Mouse (Mus musculus): ENCODE results near the gene Ess2. TPM values are rescaled to one million over a fixed set of nuclear protein-coding genes. Genes with fewer than 3 reads are reported as not detected.
A peak's percentile ranks its signal among the peaks of the same experiment; 100 is the strongest.

Gene Ess2
- polyA plus RNA-seq, 1 experiment from 2014 or later, result 12.5 TPM

GRCm38 (mm10) chr16:17933594-17934444 is 22.7 kb upstream of the Ess2 start:
- Histone ChIP-seq H3K36me3 (ENCODE audit: control insufficient read depth, insufficient read depth) (no peaks in the 10 kb centered on the region), H3K27ac (ENCODE audit: low read depth, low read length) (no peak overlapping the region), H3K4me2 (replicated peaks; ENCODE audit: low read depth) (no peak overlapping the region), H3K9me3 (ENCODE audit: control insufficient read depth) (no peaks in the 10 kb centered on the region), H3K9ac (ENCODE audit: low read depth, low read length) (no peak overlapping the region), H3K4me3 (ENCODE audit: low read depth, low read length) (no peak overlapping the region), H3K4me1 (replicated peaks; ENCODE audit: control insufficient read depth, insufficient read depth, low read length) (no peaks in the 10 kb centered on the region), H3K27me3 (replicated peaks; ENCODE audit: control insufficient read depth, insufficient read depth, low read length) (peaks cover 15% of the 10 kb centered on the region; the same call in 1 of the 2 replicates)
- no peak for TF ChIP-seq CTCF (IDR thresholded peaks at IDR 0.05; ENCODE audit: low read depth)
- ATAC-seq, result no peak
- 53% methylated on average over 9 of the region's 9 CpGs for WGBS

DNA sequence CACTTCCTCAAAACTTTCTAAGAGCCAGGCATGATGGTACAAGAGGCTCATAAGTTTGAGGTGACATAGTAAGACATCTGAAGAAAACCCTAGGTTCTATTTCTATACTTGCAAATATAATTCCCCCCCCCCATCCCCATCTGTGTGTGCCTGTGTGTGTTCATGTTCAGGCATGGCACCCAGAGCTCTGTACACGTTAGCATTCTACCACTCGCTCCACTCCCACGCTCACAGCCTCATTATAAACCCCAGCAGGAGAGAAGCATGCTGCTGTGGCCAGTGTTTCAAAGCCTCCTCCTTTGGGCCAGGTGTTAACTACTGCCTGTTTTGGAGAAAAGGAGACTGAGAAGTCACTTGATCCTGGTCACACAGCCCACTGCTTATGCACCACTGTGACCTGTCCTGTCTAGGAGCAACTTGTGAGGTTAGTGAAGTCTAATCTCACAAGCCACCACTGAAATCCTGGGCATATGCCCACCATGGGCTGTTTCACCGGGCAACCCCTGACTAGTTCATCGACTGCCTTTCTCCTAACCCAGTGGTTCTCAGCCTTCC is 20.8 kb upstream of the Ess2 start:
- no peaks in the 10 kb centered on the region for H3K4me1 ChIP-seq (replicated peaks; ENCODE audit: control insufficient read depth, insufficient read depth, low read length)
- no peak for ATAC-seq
- no peak overlapping the region for H3K4me3 ChIP-seq (ENCODE audit: low read depth, low read length)
- no peak overlapping the region for H3K27ac ChIP-seq (ENCODE audit: low read depth, low read length)
- TF ChIP-seq CTCF (IDR thresholded peaks at IDR 0.05; ENCODE audit: low read depth), result no peak
- H3K36me3 ChIP-seq (ENCODE audit: control insufficient read depth, insufficient read depth), result no peaks in the 10 kb centered on the region
- H3K27me3 ChIP-seq (replicated peaks; ENCODE audit: control insufficient read depth, insufficient read depth, low read length), result peaks cover 8% of the 10 kb centered on the region; the same call in 1 of the 2 replicates
- no peaks in the 10 kb centered on the region for H3K9me3 ChIP-seq (ENCODE audit: control insufficient read depth)
- WGBS, result 84% methylated on average over 5 of the region's 5 CpGs
- no peak overlapping the region for H3K9ac ChIP-seq (ENCODE audit: low read depth, low read length)
- no peak overlapping the region for H3K4me2 ChIP-seq (replicated peaks; ENCODE audit: low read depth)

- WGBS, result 90% methylated on average over 2 of the region's 2 CpGs
- no peak for ATAC-seq
- H3K9ac ChIP-seq (ENCODE audit: low read depth, low read length), result no peak overlapping the region
- H3K9me3 ChIP-seq (ENCODE audit: control insufficient read depth), result no peaks in the 10 kb centered on the region
- H3K4me1 ChIP-seq (replicated peaks; ENCODE audit: control insufficient read depth, insufficient read depth, low read length), result 0 out of 2 replicates have a peak, but pooled peaks cover 4% of the 10 kb centered on the region
- no peak overlapping the region for H3K4me3 ChIP-seq (ENCODE audit: low read depth, low read length)
- peaks cover 3% of the 10 kb centered on the region; the same call in 1 of the 2 replicates for H3K27me3 ChIP-seq (replicated peaks; ENCODE audit: control insufficient read depth, insufficient read depth, low read length)
- no peak overlapping the region for H3K27ac ChIP-seq (ENCODE audit: low read depth, low read length)
- H3K4me2 ChIP-seq (replicated peaks; ENCODE audit: low read depth), result no peak overlapping the region
- peaks cover 17% of the 10 kb centered on the region; the same call in 1 of the 2 replicates for H3K36me3 ChIP-seq (ENCODE audit: control insufficient read depth, insufficient read depth)
- no peak for TF ChIP-seq CTCF (IDR thresholded peaks at IDR 0.05; ENCODE audit: low read depth)
Observed at GRCm38 (mm10) chr16:17929631-17930030, 18.5 kb upstream of the Ess2 start.

DNA sequence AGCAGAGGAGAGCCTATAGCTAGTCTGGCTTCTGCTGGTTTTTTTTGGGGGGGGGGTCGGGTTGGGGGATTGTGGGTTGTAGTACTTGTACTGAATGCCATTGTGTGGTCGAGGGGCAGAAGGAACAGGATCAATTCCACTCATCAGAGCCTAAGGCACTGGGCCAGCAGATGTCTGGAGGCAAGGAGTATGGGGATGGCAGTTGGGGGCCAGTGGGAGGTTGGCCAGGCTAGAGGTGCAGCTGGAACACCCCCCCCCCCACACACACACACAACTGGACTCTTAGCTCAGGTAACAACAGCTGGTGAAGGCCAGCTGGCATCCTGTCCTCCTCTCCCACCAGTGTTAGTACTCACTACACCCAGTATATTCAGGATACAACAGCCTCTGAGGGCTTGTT is 18.1 kb upstream of the Ess2 start:
- Histone ChIP-seq H3K9ac (ENCODE audit: low read depth, low read length) (no peak overlapping the region), H3K36me3 (ENCODE audit: control insufficient read depth, insufficient read depth) (peaks cover 17% of the 10 kb centered on the region; the same call in 1 of the 2 replicates), H3K27me3 (replicated peaks; ENCODE audit: control insufficient read depth, insufficient read depth, low read length) (peaks cover 3% of the 10 kb centered on the region; the same call in 1 of the 2 replicates), H3K4me2 (replicated peaks; ENCODE audit: low read depth) (no peak overlapping the region), H3K4me1 (replicated peaks; ENCODE audit: control insufficient read depth, insufficient read depth, low read length) (0 out of 2 replicates have a peak, but pooled peaks cover 4% of the 10 kb centered on the region), H3K9me3 (ENCODE audit: control insufficient read depth) (no peaks in the 10 kb centered on the region), H3K27ac (ENCODE audit: low read depth, low read length) (peak overlapping the region; percentile 98; the same call in 1 of the 2 replicates), H3K4me3 (ENCODE audit: low read depth, low read length) (no peak overlapping the region)
- ATAC-seq, result no peak
- 26% methylated on average over 2 of the region's 2 CpGs for WGBS
- TF ChIP-seq CTCF (IDR thresholded peaks at IDR 0.05; ENCODE audit: low read depth), result no peak

DNA sequence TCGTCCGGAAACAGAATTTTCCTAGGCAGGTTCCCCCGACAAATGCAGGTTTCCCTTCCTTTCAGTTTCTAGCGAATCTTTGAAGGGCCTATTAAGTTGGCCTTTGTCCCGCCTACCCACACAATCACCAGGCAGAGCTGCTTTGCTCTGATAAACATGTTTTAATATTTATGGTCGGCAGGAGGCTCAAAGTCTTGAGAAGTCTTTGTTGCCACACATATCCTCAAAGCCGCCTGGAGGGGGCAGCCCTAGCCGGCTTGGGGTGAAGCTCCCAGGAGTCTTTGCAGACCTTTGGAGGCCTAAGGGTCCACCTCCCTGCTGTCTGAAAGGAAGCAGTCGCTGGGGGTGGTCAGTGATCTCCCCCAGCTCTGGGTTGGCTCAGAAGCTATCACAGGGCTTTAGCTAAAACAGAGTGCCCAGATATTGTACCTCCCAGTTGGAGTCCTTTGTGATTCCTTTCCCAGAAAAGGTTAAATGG is 17.5 kb upstream of the Ess2 start:
- H3K36me3 ChIP-seq (ENCODE audit: control insufficient read depth, insufficient read depth), result peaks cover 17% of the 10 kb centered on the region; the same call in 1 of the 2 replicates
- H3K4me1 ChIP-seq (replicated peaks; ENCODE audit: control insufficient read depth, insufficient read depth, low read length), result 0 out of 2 replicates have a peak, but pooled peaks cover 4% of the 10 kb centered on the region
- H3K4me3 ChIP-seq (ENCODE audit: low read depth, low read length), result peak overlapping the region; percentile 86
- H3K27ac ChIP-seq (ENCODE audit: low read depth, low read length), result peak overlapping the region; percentile 98
- TF ChIP-seq CTCF (IDR thresholded peaks at IDR 0.05; ENCODE audit: low read depth), result peak; percentile 83
- ATAC-seq, result peak; percentile 82
- WGBS, result under 1% methylated on average over 9 of the region's 9 CpGs
- H3K4me2 ChIP-seq (replicated peaks; ENCODE audit: low read depth), result peak overlapping the region; percentile 97
- peaks cover 3% of the 10 kb centered on the region; the same call in 1 of the 2 replicates for H3K27me3 ChIP-seq (replicated peaks; ENCODE audit: control insufficient read depth, insufficient read depth, low read length)
- peak overlapping the region; percentile 76 for H3K9ac ChIP-seq (ENCODE audit: low read depth, low read length)
- no peaks in the 10 kb centered on the region for H3K9me3 ChIP-seq (ENCODE audit: control insufficient read depth)

GRCm38 (mm10) chr16:17928087-17928580 is 17.0 kb upstream of the Ess2 start, which contains the start of gene Slc25a1:
Slc25a1 (minus strand) TSS chr16:17928219.
- Histone ChIP-seq H3K9me3 (ENCODE audit: control insufficient read depth) (no peaks in the 10 kb centered on the region), H3K4me3 (ENCODE audit: low read depth, low read length) (peak within 1 kb of the TSS; percentile 86), H3K27me3 (replicated peaks; ENCODE audit: control insufficient read depth, insufficient read depth, low read length) (peaks cover 3% of the 10 kb centered on the region; the same call in 1 of the 2 replicates), H3K4me2 (replicated peaks; ENCODE audit: low read depth) (peak within 1 kb of the TSS; percentile 97), H3K9ac (ENCODE audit: low read depth, low read length) (peak within 1 kb of the TSS; percentile 76), H3K27ac (ENCODE audit: low read depth, low read length) (peak within 1 kb of the TSS; percentile 98), H3K36me3 (ENCODE audit: control insufficient read depth, insufficient read depth) (peaks cover 17% of the 10 kb centered on the region; the same call in 1 of the 2 replicates), H3K4me1 (replicated peaks; ENCODE audit: control insufficient read depth, insufficient read depth, low read length) (0 out of 2 replicates have a peak, but pooled peaks cover 4% of the 10 kb centered on the region)
- under 1% methylated on average over 47 of the region's 47 CpGs for WGBS
- peak; percentile 86 for ATAC-seq
- no peak for TF ChIP-seq CTCF (IDR thresholded peaks at IDR 0.05; ENCODE audit: low read depth)
